Comparison of ENCODE assay signal across 10 mouse cellular contexts in genomic region chrX:94048048-94048447, GRCm38 (mm10).
A peak's percentile ranks its signal among the peaks of the same experiment; 100 is the strongest.
DNase-seq lines count a peak whose midpoint lies in the region; ATAC-seq lines count a peak whose summit lies in the region.
"Had no signal": no experiment of that assay in that cellular context is flagged by ENCODE, and none has a peak within 500 bp of the region (broad histone marks: within the 10 kb centered on the region; RNA-seq: fewer than 3 reads in every experiment).

No protein-coding gene starts in this region.

- H3K4me3 ChIP-seq in midbrain, embryonic 13.5 days (replicated peaks) = no peak overlapping the region
- no peak overlapping the region for H3K4me3 ChIP-seq in midbrain, embryonic 15.5 days

- 25% methylated on average over 5 of the region's 5 CpGs for WGBS in midbrain, embryonic 13.5 days
- WGBS in midbrain, embryonic 15.5 days = 25% methylated on average over 5 of the region's 5 CpGs

- H3K4me2 ChIP-seq in midbrain, embryonic 13.5 days (replicated peaks) = no peak overlapping the region
- H3K4me2 ChIP-seq in midbrain, embryonic 15.5 days = no peak overlapping the region

- DNase-seq in cerebellum, postnatal 14 days = peak; percentile 16 to 21
- DNase-seq in cerebellum, adult 9-11 months = no peak
- DNase-seq in gonadal fat pad, adult 2 months (ENCODE audit: low read depth) = peak; percentile 51
- peak; percentile 22 for DNase-seq in lung, postnatal 36 days
- DNase-seq in neural tube, embryonic 10.5 days (ENCODE audit: extremely low spot score, low spot score) = no peak
- DNase-seq: thymus, postnatal 25 days had no signal

- no peaks in the 10 kb centered on the region for H3K36me3 ChIP-seq in midbrain, embryonic 13.5 days
- H3K36me3 ChIP-seq in midbrain, embryonic 15.5 days (replicated peaks) = no peaks in the 10 kb centered on the region

- 0 out of 2 replicates have a peak, but pooled peaks have one; percentile 40 for ATAC-seq in midbrain, embryonic 13.5 days
- no peak for ATAC-seq in midbrain, embryonic 15.5 days (replicated peaks)
- ATAC-seq in erythroblast, adult 5-6 weeks (replicated peaks; ENCODE audit: low FRiP score, poor library complexity, severe bottlenecking) = no peak

- H3K27me3 ChIP-seq in midbrain, embryonic 13.5 days = peaks cover 37% of the 10 kb centered on the region
- H3K27me3 ChIP-seq in midbrain, embryonic 15.5 days (replicated peaks) = peaks cover 7% of the 10 kb centered on the region

- H3K9me3 ChIP-seq in midbrain, embryonic 13.5 days = no peaks in the 10 kb centered on the region
- no peaks in the 10 kb centered on the region for H3K9me3 ChIP-seq in midbrain, embryonic 15.5 days

- no peak overlapping the region for H3K9ac ChIP-seq in midbrain, embryonic 13.5 days (replicated peaks)
- no peak overlapping the region for H3K9ac ChIP-seq in midbrain, embryonic 15.5 days

- H3K27ac ChIP-seq in midbrain, embryonic 13.5 days = no peak overlapping the region
- H3K27ac ChIP-seq in midbrain, embryonic 15.5 days = no peak overlapping the region
- H3K27ac ChIP-seq: kidney, postnatal 0 days had no signal

- H3K4me1 ChIP-seq in midbrain, embryonic 13.5 days (replicated peaks) = no peaks in the 10 kb centered on the region
- no peaks in the 10 kb centered on the region for H3K4me1 ChIP-seq in midbrain, embryonic 15.5 days

Comparison
In these comparisons a context has a peak if more than half of its experiments do, and no peak if none do; other contexts are left out.
1. DNase-seq: peak in cerebellum, postnatal 14 days (2 of 2), gonadal fat pad, adult 2 months (single experiment) and lung, postnatal 36 days (single experiment); none in cerebellum, adult 9-11 months (single experiment) and neural tube, embryonic 10.5 days (single experiment).